7 mouse cellular contexts compared by ENCODE assay signal in the genomic region with DNA sequence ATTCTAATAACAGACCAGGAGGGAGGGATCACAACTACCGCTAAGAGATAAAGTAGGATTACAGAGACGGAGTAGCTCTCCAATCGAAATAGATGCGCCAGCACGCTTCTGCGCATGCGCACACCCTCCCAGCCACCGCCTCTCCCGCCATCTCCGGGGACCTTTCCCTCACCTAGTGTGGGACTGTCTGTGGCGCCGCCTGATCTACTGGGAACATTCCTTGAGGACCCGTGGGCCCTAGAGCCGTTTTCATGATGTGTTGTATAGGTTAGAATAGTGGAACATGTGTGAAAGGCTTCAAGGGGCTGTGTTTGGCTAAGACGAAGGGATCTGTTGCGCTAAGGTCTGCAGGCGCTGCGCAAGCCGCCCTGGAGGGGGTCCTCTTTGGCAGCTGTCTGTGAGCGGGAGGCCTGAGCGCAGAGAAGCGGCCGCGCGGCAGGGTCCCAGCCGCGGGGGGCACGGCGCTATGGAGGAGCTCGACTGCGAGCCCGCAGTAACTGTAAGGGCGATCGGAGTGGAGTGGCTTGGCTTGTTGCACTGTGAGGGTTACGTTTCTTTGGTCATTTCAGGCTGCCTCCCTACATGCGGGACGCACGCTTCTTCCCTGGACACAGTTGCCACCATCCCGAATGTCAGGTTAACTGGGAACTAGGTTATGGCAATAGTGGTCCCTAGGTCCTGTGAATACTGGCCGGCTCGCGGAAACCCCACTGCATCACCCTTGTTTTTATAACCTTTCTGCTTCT. TPM values are rescaled to one million over a fixed set of nuclear protein-coding genes. Genes with fewer than 3 reads are reported as not detected.
A peak's percentile ranks its signal among the peaks of the same experiment; 100 is the strongest.
DNase-seq lines count a peak whose midpoint lies in the region; ATAC-seq lines count a peak whose summit lies in the region.

TSS of gene Nup85 (plus strand) at position 371 of the 746 bp plus-strand sequence.

- H3K4me3 ChIP-seq in embryonic facial prominence, embryonic 11.5 days (ENCODE audit: low read depth, low read length), result peak within 1 kb of the TSS; percentile 76
- H3K4me3 ChIP-seq in limb, embryonic 10.5 days, result peak within 1 kb of the TSS; percentile 75
- H3K4me3 ChIP-seq in midbrain, embryonic 13.5 days (replicated peaks), result peak within 1 kb of the TSS; percentile 64

- DNase-seq in adrenal gland, postnatal 14 days, result peak; percentile 98
- peak; percentile 97 for DNase-seq in embryonic facial prominence, embryonic 11.5 days (ENCODE audit: low spot score)
- peak; percentile 96 for DNase-seq in kidney, adult 11 months
- DNase-seq in limb, embryonic 10.5 days (ENCODE audit: low spot score), result peak; percentile 98
- peak; percentile 97 for DNase-seq in spleen, adult 12 weeks (ENCODE audit: low spot score)

- H3K9me3 ChIP-seq in embryonic facial prominence, embryonic 11.5 days (replicated peaks; ENCODE audit: control insufficient read depth, low read length), result no peaks in the 10 kb centered on the region
- H3K9me3 ChIP-seq in limb, embryonic 10.5 days (replicated peaks), result no peaks in the 10 kb centered on the region
- no peaks in the 10 kb centered on the region for H3K9me3 ChIP-seq in midbrain, embryonic 13.5 days

- peak; percentile 90 for ATAC-seq in embryonic facial prominence, embryonic 11.5 days (replicated peaks; ENCODE audit: insufficient number of reproducible peaks, low FRiP score, low TSS enrichment, low read depth)
- ATAC-seq in granulocyte monocyte progenitor cell, adult 5-6 weeks (replicated peaks; ENCODE audit: poor library complexity, severe bottlenecking), result peak; percentile 96
- ATAC-seq in midbrain, embryonic 13.5 days, result peak; percentile 96

- H3K27me3 ChIP-seq in embryonic facial prominence, embryonic 11.5 days (ENCODE audit: control insufficient read depth, insufficient read depth, low read length), result no peaks in the 10 kb centered on the region
- no peaks in the 10 kb centered on the region for H3K27me3 ChIP-seq in limb, embryonic 10.5 days (ENCODE audit: low read depth, poor library complexity, severe bottlenecking)
- H3K27me3 ChIP-seq in midbrain, embryonic 13.5 days, result no peaks in the 10 kb centered on the region

- H3K4me2 ChIP-seq in embryonic facial prominence, embryonic 11.5 days (ENCODE audit: low read depth, low read length), result peak within 1 kb of the TSS; percentile 78
- peak within 1 kb of the TSS; percentile 79 for H3K4me2 ChIP-seq in midbrain, embryonic 13.5 days (replicated peaks)

- 0% methylated on average over 42 of the region's 42 CpGs for WGBS in embryonic facial prominence, embryonic 11.5 days
- WGBS in limb, embryonic 10.5 days, result under 1% methylated on average over 42 of the region's 42 CpGs
- WGBS in midbrain, embryonic 13.5 days, result under 1% methylated on average over 42 of the region's 42 CpGs

- peak within 1 kb of the TSS; percentile 57; the same call in 1 of the 2 replicates for H3K27ac ChIP-seq in embryonic facial prominence, embryonic 11.5 days (replicated peaks; ENCODE audit: low read depth, low read length)
- H3K27ac ChIP-seq in limb, embryonic 10.5 days, result peak within 1 kb of the TSS; percentile 99
- peak within 1 kb of the TSS; percentile 79 for H3K27ac ChIP-seq in midbrain, embryonic 13.5 days

- H3K4me1 ChIP-seq in embryonic facial prominence, embryonic 11.5 days (ENCODE audit: control insufficient read depth, insufficient read depth, low read length), result peaks cover 3% of the 10 kb centered on the region; the same call in 1 of the 2 replicates
- peaks cover 18% of the 10 kb centered on the region for H3K4me1 ChIP-seq in limb, embryonic 10.5 days
- peaks cover 19% of the 10 kb centered on the region for H3K4me1 ChIP-seq in midbrain, embryonic 13.5 days (replicated peaks)

- peak within 1 kb of the TSS; percentile 78 for H3K9ac ChIP-seq in embryonic facial prominence, embryonic 11.5 days (replicated peaks; ENCODE audit: low read length)
- peak within 1 kb of the TSS; percentile 73 for H3K9ac ChIP-seq in midbrain, embryonic 13.5 days (replicated peaks)

- peaks cover 4% of the 10 kb centered on the region for H3K36me3 ChIP-seq in embryonic facial prominence, embryonic 11.5 days (replicated peaks; ENCODE audit: control insufficient read depth, insufficient read depth, low read depth, low read length)
- H3K36me3 ChIP-seq in limb, embryonic 10.5 days, result peaks cover 36% of the 10 kb centered on the region
- H3K36me3 ChIP-seq in midbrain, embryonic 13.5 days, result peaks cover 28% of the 10 kb centered on the region

RNA-seq across cellular contexts. Expression of gene Nup85, which starts in this region (rescaled TPM):
- 40.7 and 52.8 TPM in 2 replicates for total RNA-seq in adrenal gland, postnatal 14 days (2021)
- polyA plus RNA-seq in embryonic facial prominence, embryonic 11.5 days (2014; fragmentation: Nextera tagmentation; extraction: Ambion mirVana), result 204 and 210 TPM in 2 replicates
- 172 and 175 TPM in 2 replicates for total RNA-seq in granulocyte monocyte progenitor cell, adult 5-6 weeks (2014; fragmentation: Nextera tagmentation)
- 170 and 173 TPM in 2 replicates for total RNA-seq in granulocyte monocyte progenitor cell, adult 5-6 weeks (2017)
- polyA plus RNA-seq in limb, embryonic 10.5 days (2016; fragmentation: Nextera tagmentation; extraction: Ambion mirVana), result 257 and 275 TPM in 2 replicates
- polyA plus RNA-seq in midbrain, embryonic 13.5 days (2015; fragmentation: Nextera tagmentation; extraction: Ambion mirVana), result 130 TPM in 2 replicates

Comparison
In these comparisons a context has a peak if more than half of its experiments do, and no peak if none do; other contexts are left out.
1. Peak in every context shown above with its lines: DNase-seq, ATAC-seq, H3K4me3 ChIP-seq and H3K27ac ChIP-seq.